In genomic region chr11:98922307-98922706, GRCm38 (mm10) we compare ENCODE assay signal across 8 mouse cellular contexts. TPM values are rescaled to one million over a fixed set of nuclear protein-coding genes. Genes with fewer than 3 reads are reported as not detected.
A peak's percentile ranks its signal among the peaks of the same experiment; 100 is the strongest.
DNase-seq lines count a peak whose midpoint lies in the region; ATAC-seq and TF ChIP-seq lines count a peak whose summit lies in the region.
"Not testable (repeated sequence)": the region's sequence is repeated elsewhere in the genome, so short reads cannot be mapped to it uniquely, and the experiment has no call there.

No protein-coding gene starts in this region.

- WGBS in kidney, postnatal 0 days = 24% methylated on average over 10 of the region's 10 CpGs
- WGBS in lung, embryonic 14.5 days = 31% methylated on average over 10 of the region's 10 CpGs
- 50% methylated on average over 10 of the region's 10 CpGs for WGBS in neural tube, embryonic 15.5 days

- not testable (repeated sequence) for TF ChIP-seq EP300 in CH12.LX (IDR thresholded peaks at IDR 0.05; ENCODE audit: low read length)

- not testable (repeated sequence) for H3K27me3 ChIP-seq in CH12.LX (replicated peaks); kidney, postnatal 0 days (ENCODE audit: insufficient read depth, low read length); lung, embryonic 14.5 days (ENCODE audit: insufficient read depth, low read length); neural tube, embryonic 15.5 days (replicated peaks)

- H3K4me3 ChIP-seq in CH12.LX (replicated peaks in 1 of 3; ENCODE audit: low read depth in 2 of 3, low read length in 2 of 3, poor library complexity in 1 of 3); embryonic fibroblast, embryonic 13.5 days (ENCODE audit: insufficient read depth, low read length); kidney, postnatal 0 days (replicated peaks; ENCODE audit: low read depth, low read length); lung, embryonic 14.5 days (ENCODE audit: low read depth, low read length); neural tube, embryonic 15.5 days (replicated peaks): not testable (repeated sequence)

- intact Hi-C loops in heart, postnatal 14 days (cut with DNase I) = loop anchor here (1.0 to 5.0 kb wide), 2 partner anchors 50 to 115 kb away; no protein-coding TSS in a partner anchor

- H3K27ac ChIP-seq in CH12.LX (ENCODE audit: insufficient read depth, low read depth) = not testable (repeated sequence)
- peak overlapping the region; percentile 41 for H3K27ac ChIP-seq in embryonic fibroblast, embryonic 13.5 days (ENCODE audit: insufficient read depth, low read length)
- H3K27ac ChIP-seq in kidney, postnatal 0 days = peak overlapping the region; percentile 71; the same call in 1 of the 2 replicates
- peak overlapping the region; percentile 95; the same call in 1 of the 2 replicates for H3K27ac ChIP-seq in lung, embryonic 14.5 days (ENCODE audit: low read depth)
- H3K27ac ChIP-seq in neural tube, embryonic 15.5 days (replicated peaks) = peak overlapping the region; percentile 65

- peak; percentile 56 to 83 for TF ChIP-seq CTCF in CH12.LX (conservative IDR thresholded peaks at IDR 0.05 in 1 of 2, IDR thresholded peaks at IDR 0.05 in 1 of 2; ENCODE audit: low read depth in 2 of 2, low read length in 2 of 2)
- TF ChIP-seq CTCF in embryonic fibroblast, embryonic 13.5 days (IDR thresholded peaks at IDR 0.05; ENCODE audit: borderline replicate concordance, insufficient read depth, low read length) = peak; percentile 55; the same call in 1 of the 2 replicates
- peak; percentile 89 for TF ChIP-seq CTCF in kidney, postnatal 0 days (IDR thresholded peaks at IDR 0.05; ENCODE audit: low read depth)
- TF ChIP-seq CTCF in lung, embryonic 14.5 days (IDR thresholded peaks at IDR 0.05; ENCODE audit: low read depth) = peak; percentile 86

- dilution Hi-C loops in CH12.LX (cut with MboI; ENCODE audit: extremely low pct_ligation_motif_present, extremely low pct_unique_long_range_greater_than_20kb, low sequenced_read_pairs) = not testable (repeated sequence)

- H3K79me2 ChIP-seq in CH12.LX (replicated peaks; ENCODE audit: control insufficient read depth, extremely low read depth, insufficient read depth, poor library complexity, severe bottlenecking) = not testable (repeated sequence)

- H3K9me3 ChIP-seq in CH12.LX (replicated peaks; ENCODE audit: low read length); kidney, postnatal 0 days (replicated peaks; ENCODE audit: low read length); lung, embryonic 14.5 days (ENCODE audit: low read depth, low read length); neural tube, embryonic 15.5 days (replicated peaks): not testable (repeated sequence)

- in situ Hi-C loops in CH12.LX (cut with MboI; ENCODE audit: low pct_ligation_motif_present, low pct_unique_long_range_greater_than_20kb, low sequenced_read_pairs) = not testable (repeated sequence)

- not testable (repeated sequence) for H3K9ac ChIP-seq in CH12.LX (ENCODE audit: insufficient read depth, low read depth); lung, embryonic 14.5 days; neural tube, embryonic 15.5 days (replicated peaks)
- 0 out of 2 replicates have a peak overlapping the region, but pooled peaks have one; percentile 27 for H3K9ac ChIP-seq in kidney, postnatal 0 days (ENCODE audit: low read depth, low read length)

- peaks cover 51 to 75% of the 10 kb centered on the region in 2 experiments for H3K36me3 ChIP-seq in CH12.LX (replicated peaks in 1 of 2; ENCODE audit: control insufficient read depth in 1 of 2, insufficient read depth in 1 of 2, low read length in 1 of 2)
- H3K36me3 ChIP-seq in kidney, postnatal 0 days (ENCODE audit: insufficient read depth, low read length); neural tube, embryonic 15.5 days: not testable (repeated sequence)
- H3K36me3 ChIP-seq in lung, embryonic 14.5 days (ENCODE audit: insufficient read depth) = peaks cover 48% of the 10 kb centered on the region

- not testable (repeated sequence) for ATAC-seq in kidney, postnatal 0 days (replicated peaks; ENCODE audit: low FRiP score, low read depth); lung, embryonic 14.5 days (ENCODE audit: insufficient read depth)
- peak; percentile 11; the same call in 1 of the 2 replicates for ATAC-seq in neural tube, embryonic 15.5 days (ENCODE audit: low FRiP score)

- peak; percentile 50 for DNase-seq in CH12.LX (ENCODE audit: extremely low read depth)
- DNase-seq in brain, adult 2 months (ENCODE audit: low read depth, low spot score) = peak; percentile 76
- DNase-seq in heart, postnatal 14 days = peak; percentile 74 to 80
- DNase-seq in kidney, postnatal 0 days (ENCODE audit: low spot score) = peak; percentile 83
- DNase-seq in lung, embryonic 14.5 days = peak; percentile 90
- peak; percentile 66 for DNase-seq in thymus, postnatal 0 days (ENCODE audit: low spot score)

- H3K4me1 ChIP-seq in CH12.LX (ENCODE audit: control insufficient read depth in 1 of 2, insufficient read depth in 2 of 2) = peaks cover 20 to 50% of the 10 kb centered on the region in 2 experiments
- peaks cover 25% of the 10 kb centered on the region for H3K4me1 ChIP-seq in embryonic fibroblast, embryonic 13.5 days (ENCODE audit: control insufficient read depth, insufficient read depth, low read length)
- H3K4me1 ChIP-seq in kidney, postnatal 0 days (replicated peaks; ENCODE audit: insufficient read depth, low read length) = peaks cover 31% of the 10 kb centered on the region
- peaks cover 41% of the 10 kb centered on the region for H3K4me1 ChIP-seq in lung, embryonic 14.5 days (ENCODE audit: insufficient read depth)
- peaks cover 50% of the 10 kb centered on the region for H3K4me1 ChIP-seq in neural tube, embryonic 15.5 days

- not testable (repeated sequence) for H3K4me2 ChIP-seq in CH12.LX (ENCODE audit: insufficient read depth, low read depth, poor library complexity, severe bottlenecking); neural tube, embryonic 15.5 days
- H3K4me2 ChIP-seq in kidney, postnatal 0 days (ENCODE audit: low read length) = peak overlapping the region; percentile 2; the same call in 1 of the 2 replicates
- peak overlapping the region; percentile 20; the same call in 1 of the 2 replicates for H3K4me2 ChIP-seq in lung, embryonic 14.5 days

- TF ChIP-seq RAD21 in CH12.LX (IDR thresholded peaks at IDR 0.05; ENCODE audit: low read depth, low read length) = peak; percentile 77

- TF ChIP-seq POLR2A in CH12.LX (IDR thresholded peaks at IDR 0.05; ENCODE audit: low read depth, low read length); embryonic fibroblast, embryonic 13.5 days (IDR thresholded peaks at IDR 0.05; ENCODE audit: low read depth, low read length): not testable (repeated sequence)

TF ChIP-seq in CH12.LX, 34 proteins besides CTCF, POLR2A, EP300 and RAD21:
- peak; percentile 94 for TF ChIP-seq SMC3 (IDR thresholded peaks at IDR 0.05; ENCODE audit: low read depth, low read length)
- peak; percentile 76 for TF ChIP-seq ZC3H11A (IDR thresholded peaks at IDR 0.05; ENCODE audit: low read depth, low read length)

RNA-seq across cellular contexts. Expression of gene Rara, which starts 5.3 kb away (rescaled TPM):
- total RNA-seq in CH12.LX (2012; rRNA removed) (11.1 and 12.1 TPM in 2 replicates), CH12.LX (2014; rRNA removed) (2.7 and 4.5 TPM in 2 replicates)
- polyA plus RNA-seq in CH12.LX (2012; ENCODE audit: insufficient read length, low read depth) = 12.4 and 13.7 TPM in 2 replicates
- 26.8 and 28.2 TPM in 2 replicates for polyA plus RNA-seq in embryonic fibroblast, embryonic 13.5 days (2011; ENCODE audit: insufficient read length, low read depth, missing spikeins)
- total RNA-seq in heart, postnatal 14 days (2021) = 10 to 100 TPM; 17.9 to 21.6 TPM
- polyA plus RNA-seq in kidney, postnatal 0 days (2015; fragmentation: Nextera tagmentation; extraction: Ambion mirVana) = 25.7 and 26.3 TPM in 2 replicates
- 43.2 and 45.3 TPM in 2 replicates for polyA plus RNA-seq in lung, embryonic 14.5 days (2014; fragmentation: Nextera tagmentation; extraction: Ambion mirVana)
- 17.3 and 19.9 TPM in 2 replicates for polyA plus RNA-seq in neural tube, embryonic 15.5 days (2015; fragmentation: Nextera tagmentation; extraction: Ambion mirVana)
- 40.4 and 41.0 TPM in 2 replicates for polyA plus RNA-seq in thymus, postnatal 0 days (2015; fragmentation: Nextera tagmentation; extraction: Ambion mirVana)

RNA-seq across cellular contexts. Expression of gene Cdc6, which starts 14.7 kb away (rescaled TPM):
- total RNA-seq in CH12.LX (2012; rRNA removed) = 47.4 and 78.9 TPM in 2 replicates
- total RNA-seq in CH12.LX (2014; rRNA removed) = 93.7 and 99.3 TPM in 2 replicates
- polyA plus RNA-seq in CH12.LX (2012; ENCODE audit: insufficient read length, low read depth) = 81.3 and 91.9 TPM in 2 replicates
- 7.4 and 11.8 TPM in 2 replicates for polyA plus RNA-seq in embryonic fibroblast, embryonic 13.5 days (2011; ENCODE audit: insufficient read length, low read depth, missing spikeins)
- total RNA-seq in heart, postnatal 14 days (2021) = 1 to 10 TPM in 1 of 2 experiments, under 1 TPM in 1; 0.72 to 2.2 TPM
- polyA plus RNA-seq in kidney, postnatal 0 days (2015; fragmentation: Nextera tagmentation; extraction: Ambion mirVana) = 12.3 and 15.5 TPM in 2 replicates
- polyA plus RNA-seq in lung, embryonic 14.5 days (2014; fragmentation: Nextera tagmentation; extraction: Ambion mirVana) = 47.0 and 48.1 TPM in 2 replicates
- 3.8 and 12.0 TPM in 2 replicates for polyA plus RNA-seq in neural tube, embryonic 15.5 days (2015; fragmentation: Nextera tagmentation; extraction: Ambion mirVana)
- 40.6 and 53.2 TPM in 2 replicates for polyA plus RNA-seq in thymus, postnatal 0 days (2015; fragmentation: Nextera tagmentation; extraction: Ambion mirVana)

RNA-seq across cellular contexts. Expression of gene Wipf2, which starts 58.9 kb away (rescaled TPM):
- 4.7 TPM in 2 replicates for total RNA-seq in CH12.LX (2012; rRNA removed)
- 1.9 and 2.1 TPM in 2 replicates for total RNA-seq in CH12.LX (2014; rRNA removed)
- polyA plus RNA-seq in CH12.LX (2012; ENCODE audit: insufficient read length, low read depth) = 7.7 and 9.7 TPM in 2 replicates
- polyA plus RNA-seq in embryonic fibroblast, embryonic 13.5 days (2011; ENCODE audit: insufficient read length, low read depth, missing spikeins) = 10.7 and 11.4 TPM in 2 replicates
- 10 to 100 TPM in 1 of 2 experiments, 1 to 10 TPM in 1; 8.2 to 10.6 TPM for total RNA-seq in heart, postnatal 14 days (2021)
- 3.4 and 3.5 TPM in 2 replicates for polyA plus RNA-seq in kidney, postnatal 0 days (2015; fragmentation: Nextera tagmentation; extraction: Ambion mirVana)
- 4.7 and 5.7 TPM in 2 replicates for polyA plus RNA-seq in lung, embryonic 14.5 days (2014; fragmentation: Nextera tagmentation; extraction: Ambion mirVana)
- 3.9 and 4.8 TPM in 2 replicates for polyA plus RNA-seq in neural tube, embryonic 15.5 days (2015; fragmentation: Nextera tagmentation; extraction: Ambion mirVana)
- 5.6 and 7.5 TPM in 2 replicates for polyA plus RNA-seq in thymus, postnatal 0 days (2015; fragmentation: Nextera tagmentation; extraction: Ambion mirVana)
